Mouse (Mus musculus) E14TG2a.4 (cell line): Measurements from ENCODE around the gene Mon2.

Experiments
- CTCF ChIP-seq: conservative IDR thresholded peaks from 2 replicates; pipeline ENCODE4 v1.5.1; 2014; ENCODE audit warnings: low read length
- NANOG ChIP-seq: IDR thresholded peaks from 2 replicates; pipeline ENCODE4 v1.6.1; 2014; ENCODE audit warnings: borderline replicate concordance, low read length, mixed read lengths

GRCm38 (mm10) chr10:123076245-123077023, at the start of gene Mon2:
- TF ChIP-seq CTCF: no peak
- no peak for TF ChIP-seq NANOG
